10 mouse cellular contexts compared by ENCODE assay signal in genomic region chr14:62042305-62043116, GRCm38 (mm10).
A peak's percentile ranks its signal among the peaks of the same experiment; 100 is the strongest.
DNase-seq lines count a peak whose midpoint lies in the region; TF ChIP-seq lines count a peak whose summit lies in the region.
"Had no signal": no experiment of that assay in that cellular context is flagged by ENCODE, and none has a peak within 500 bp of the region (broad histone marks: within the 10 kb centered on the region; RNA-seq: fewer than 3 reads in every experiment).

No protein-coding gene starts in this region.

- peak; percentile 36 for DNase-seq in thymus, adult 2 months
- no peak for DNase-seq in thymus, adult 18-20 months
- DNase-seq in cerebellum, adult 11-12 months: peak; percentile 9
- peak; percentile 23 to 85 for DNase-seq in frontal cortex, adult 2 months (ENCODE audit: extremely low spot score in 1 of 2, low spot score in 1 of 2)
- DNase-seq in kidney, postnatal 25 days: peak; percentile 58 to 85
- peak; percentile 49 for DNase-seq in lung, adult 2 months
- peak; percentile 49 for DNase-seq in ovary, postnatal 36 days (ENCODE audit: low spot score)
- peak; percentile 63 for DNase-seq in urinary bladder, postnatal 25 days (ENCODE audit: low spot score)

- no peaks in the 10 kb centered on the region for H3K27me3 ChIP-seq in thymus, adult 2 months (ENCODE audit: control insufficient read depth, insufficient read depth, low read length)
- H3K27me3 ChIP-seq: stomach, embryonic 15.5 days had no signal

- TF ChIP-seq CTCF in thymus, adult 2 months (IDR thresholded peaks at IDR 0.05; ENCODE audit: borderline replicate concordance, control insufficient read depth, extremely low read depth, insufficient read depth, low read length, poor library complexity): no peak
- peak; percentile 56; the same call in 1 of the 2 replicates for TF ChIP-seq CTCF in lung, adult 2 months (IDR thresholded peaks at IDR 0.05; ENCODE audit: insufficient read depth, low read length)

- H3K4me3 ChIP-seq in thymus, adult 2 months (ENCODE audit: control insufficient read depth, insufficient read depth, low read length): no peak overlapping the region
- H3K4me3 ChIP-seq in lung, adult 2 months (replicated peaks; ENCODE audit: extremely low read depth, low read depth, low read length): no peak overlapping the region
- H3K4me3 ChIP-seq: erythroblast, embryonic 14.5 days; stomach, embryonic 15.5 days had no signal

- no peaks in the 10 kb centered on the region for H3K36me3 ChIP-seq in thymus, adult 2 months (ENCODE audit: control insufficient read depth, insufficient read depth, low read length)
- H3K36me3 ChIP-seq: stomach, embryonic 15.5 days had no signal

- no peak for TF ChIP-seq POLR2A in thymus, adult 2 months (IDR thresholded peaks at IDR 0.05; ENCODE audit: control insufficient read depth, extremely low read depth, insufficient read depth, low read length, poor library complexity)
- no peak for TF ChIP-seq POLR2A in lung, adult 2 months (IDR thresholded peaks at IDR 0.05; ENCODE audit: borderline replicate concordance, extremely low read depth, low read depth, low read length)

- H3K27ac ChIP-seq in thymus, adult 2 months (ENCODE audit: control insufficient read depth, insufficient read depth, low read length): no peak overlapping the region
- H3K27ac ChIP-seq: stomach, embryonic 15.5 days had no signal

- no peaks in the 10 kb centered on the region for H3K4me1 ChIP-seq in thymus, adult 2 months (replicated peaks; ENCODE audit: control insufficient read depth, insufficient read depth, low read length)
- no peaks in the 10 kb centered on the region for H3K4me1 ChIP-seq in lung, adult 2 months (ENCODE audit: control insufficient read depth, insufficient read depth, low read length)
- H3K4me1 ChIP-seq: stomach, embryonic 15.5 days had no signal

- WGBS in thymus, adult 2 months: 79% methylated on average over 11 of the region's 11 CpGs
- 65% methylated on average over 11 of the region's 11 CpGs for WGBS in lung, adult 2 months

Comparison
In these comparisons a context has a peak if more than half of its experiments do, and no peak if none do; other contexts are left out.
1. DNase-seq: peak in thymus, adult 2 months (single experiment), cerebellum, adult 11-12 months (single experiment), frontal cortex, adult 2 months (2 of 2), kidney, postnatal 25 days (2 of 2), lung, adult 2 months (single experiment), ovary, postnatal 36 days (single experiment) and urinary bladder, postnatal 25 days (single experiment); none in thymus, adult 18-20 months (0 of 2).